Mouse (Mus musculus): ENCODE measurements at regions not wholly inside any gene's neighbourhood (a gene's known extent, or its start where the extent isn't known, plus 50 kb on each side); places are given as distances from the start of the nearest gene placed in this dataset.

DNA sequence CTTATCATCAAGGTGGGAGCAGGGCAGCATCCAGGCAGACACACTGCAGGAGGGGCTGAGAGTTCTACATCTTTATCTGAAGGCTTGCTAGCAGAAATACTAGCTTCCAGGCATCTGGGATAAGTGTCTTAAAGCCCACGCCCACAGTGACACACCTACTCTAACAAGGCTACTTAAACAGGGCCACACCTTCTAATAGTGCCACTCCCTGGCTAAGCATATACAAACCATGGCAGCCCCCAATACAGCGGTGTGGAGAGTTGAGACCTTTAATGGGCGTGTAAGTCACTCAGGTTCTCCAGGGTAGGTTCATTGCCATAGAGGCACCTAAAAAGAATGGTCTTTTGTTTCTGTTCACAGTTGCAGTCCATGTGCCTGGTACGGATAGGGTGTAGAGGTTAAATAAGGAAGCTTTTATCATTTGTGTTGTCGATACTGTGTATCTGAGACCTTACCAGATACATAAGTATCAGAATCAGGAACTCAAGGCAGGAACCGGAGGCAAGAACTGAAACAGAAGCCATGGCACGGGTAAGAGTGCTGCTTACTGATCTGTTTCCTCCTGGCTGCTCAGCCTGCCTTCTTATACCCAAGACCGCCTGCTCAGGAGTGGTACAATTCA is 69.0 kb upstream of the Atrnl1 start:
- ATAC-seq (replicated peaks; ENCODE audit: low FRiP score, low TSS enrichment, low read depth) = no peak
- Histone ChIP-seq H3K36me3 (ENCODE audit: control insufficient read depth, insufficient read depth, low read length) (no peaks in the 10 kb centered on the region), H3K4me2 (ENCODE audit: low read length) (no peak overlapping the region), H3K9me3 (ENCODE audit: control insufficient read depth, low read length) (0 out of 2 replicates have a peak, but pooled peaks cover 4% of the 10 kb centered on the region), H3K4me3 (ENCODE audit: low read depth, low read length) (no peak overlapping the region), H3K9ac (ENCODE audit: low read length) (no peak overlapping the region), H3K4me1 (replicated peaks; ENCODE audit: control insufficient read depth, insufficient read depth, low read length) (peaks cover 10% of the 10 kb centered on the region), H3K27me3 (replicated peaks; ENCODE audit: control insufficient read depth, insufficient read depth, low read length) (no peaks in the 10 kb centered on the region), H3K27ac (ENCODE audit: low read depth) (no peak overlapping the region)
- no peak for DNase-seq (ENCODE audit: low spot score)
- WGBS = 83% methylated on average over 8 of the region's 8 CpGs

DNA sequence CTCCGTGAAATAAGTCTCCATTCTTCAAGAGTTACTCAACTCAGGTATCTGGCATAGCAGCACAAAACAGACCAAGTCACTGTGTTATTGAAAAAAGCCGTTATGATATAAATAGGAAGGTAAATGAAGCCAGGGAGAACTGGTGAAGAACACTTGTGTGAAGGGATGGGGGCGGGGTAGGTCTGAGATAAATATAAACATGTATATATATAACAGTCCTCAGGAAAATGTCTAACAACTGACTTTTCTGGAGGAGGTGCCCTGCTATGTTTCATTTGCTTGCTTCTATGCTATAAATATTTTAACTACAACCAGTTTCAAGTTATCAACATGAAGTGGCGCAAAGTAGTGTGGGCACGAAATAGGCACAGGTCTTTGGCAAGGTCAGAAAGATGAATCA is 68.3 kb upstream of the Atrnl1 start:
- Histone ChIP-seq H3K4me3 (ENCODE audit: low read depth, low read length) (no peak overlapping the region), H3K9ac (ENCODE audit: low read length) (no peak overlapping the region), H3K4me1 (replicated peaks; ENCODE audit: control insufficient read depth, insufficient read depth, low read length) (peaks cover 6% of the 10 kb centered on the region), H3K36me3 (ENCODE audit: control insufficient read depth, insufficient read depth, low read length) (no peaks in the 10 kb centered on the region), H3K9me3 (ENCODE audit: control insufficient read depth, low read length) (0 out of 2 replicates have a peak, but pooled peaks cover 4% of the 10 kb centered on the region), H3K27ac (ENCODE audit: low read depth) (no peak overlapping the region), H3K4me2 (ENCODE audit: low read length) (no peak overlapping the region), H3K27me3 (replicated peaks; ENCODE audit: control insufficient read depth, insufficient read depth, low read length) (no peaks in the 10 kb centered on the region)
- DNase-seq (ENCODE audit: low spot score) (no peak), ATAC-seq (replicated peaks; ENCODE audit: low FRiP score, low TSS enrichment, low read depth) (no peak)
- 85% methylated on average over 5 of the region's 5 CpGs for WGBS

DNA sequence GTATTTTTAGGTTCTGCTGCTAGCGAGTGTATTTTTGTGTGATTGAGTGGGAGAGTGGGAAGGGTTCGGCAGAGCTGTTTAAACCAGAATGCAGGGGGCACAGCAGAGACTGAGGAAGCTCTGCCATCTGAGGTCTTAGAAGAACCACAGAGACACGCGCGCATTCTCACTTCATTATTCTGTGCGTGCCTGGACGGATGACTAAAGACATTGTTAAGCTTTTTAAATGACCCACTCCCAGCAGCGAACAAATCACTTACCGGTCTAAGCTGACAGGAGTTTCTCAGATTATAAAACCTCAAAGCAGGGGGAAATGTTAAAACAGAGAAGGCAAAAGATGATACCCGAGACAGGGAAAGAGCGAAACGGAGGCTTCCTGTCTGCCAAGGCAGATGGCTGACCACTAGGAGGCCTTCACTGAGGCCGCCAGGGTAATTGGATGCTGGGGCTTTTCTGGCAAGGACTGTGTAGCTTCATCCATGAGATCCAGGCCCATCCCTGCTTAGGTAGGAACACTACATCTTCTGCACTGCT is 67.1 kb upstream of the Atrnl1 start:
- WGBS = 30% methylated on average over 13 of the region's 13 CpGs
- Histone ChIP-seq H3K27me3 (replicated peaks; ENCODE audit: control insufficient read depth, insufficient read depth, low read length) (no peaks in the 10 kb centered on the region), H3K36me3 (ENCODE audit: control insufficient read depth, insufficient read depth, low read length) (no peaks in the 10 kb centered on the region), H3K9ac (ENCODE audit: low read length) (0 out of 2 replicates have a peak overlapping the region, but pooled peaks have one; percentile 10), H3K4me2 (ENCODE audit: low read length) (peak overlapping the region; percentile 36), H3K4me3 (ENCODE audit: low read depth, low read length) (no peak overlapping the region), H3K9me3 (ENCODE audit: control insufficient read depth, low read length) (0 out of 2 replicates have a peak, but pooled peaks cover 4% of the 10 kb centered on the region), H3K27ac (ENCODE audit: low read depth) (no peak overlapping the region; the same call in 1 of the 2 replicates), H3K4me1 (replicated peaks; ENCODE audit: control insufficient read depth, insufficient read depth, low read length) (peaks cover 4% of the 10 kb centered on the region)
- DNase-seq (ENCODE audit: low spot score) = no peak
- ATAC-seq (replicated peaks; ENCODE audit: low FRiP score, low TSS enrichment, low read depth) = no peak

DNA sequence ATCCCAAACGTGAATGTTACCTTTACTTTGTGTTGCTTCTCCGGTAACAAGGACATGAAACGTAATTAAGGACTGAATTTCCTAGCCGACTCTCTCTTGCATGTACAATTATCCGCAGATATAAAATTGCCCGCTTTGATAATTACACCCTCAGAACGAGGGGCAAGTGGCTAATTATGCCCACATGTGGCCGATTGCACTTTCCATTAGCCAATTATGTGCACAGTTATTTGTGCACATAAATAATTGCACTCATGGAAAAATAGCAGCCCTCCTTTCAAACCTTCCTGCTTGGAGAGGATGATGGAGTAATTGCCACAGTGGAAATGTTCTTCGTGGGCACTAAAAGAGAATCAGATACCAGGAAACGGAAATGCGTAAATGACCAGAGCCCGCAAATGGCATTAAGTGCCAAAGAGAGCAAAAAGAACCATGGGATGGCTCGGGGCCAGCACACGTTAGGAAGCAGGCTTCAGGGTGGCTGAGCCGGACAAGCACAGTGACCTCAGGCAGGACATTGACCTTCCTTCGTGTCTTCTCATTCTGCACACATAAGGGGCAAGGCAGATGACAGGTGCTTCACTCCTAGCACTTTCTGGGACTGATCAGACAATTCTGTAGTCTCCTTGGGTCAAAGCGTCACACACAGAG is 66.5 kb upstream of the Atrnl1 start:
- H3K4me1 ChIP-seq (replicated peaks; ENCODE audit: control insufficient read depth, insufficient read depth, low read length) = peaks cover 4% of the 10 kb centered on the region
- no peak overlapping the region for H3K27ac ChIP-seq (ENCODE audit: low read depth)
- no peaks in the 10 kb centered on the region for H3K27me3 ChIP-seq (replicated peaks; ENCODE audit: control insufficient read depth, insufficient read depth, low read length)
- DNase-seq (ENCODE audit: low spot score) = no peak
- H3K4me2 ChIP-seq (ENCODE audit: low read length) = peak overlapping the region; percentile 36; the same call in 1 of the 2 replicates
- no peak for ATAC-seq (replicated peaks; ENCODE audit: low FRiP score, low TSS enrichment, low read depth)
- H3K9ac ChIP-seq (ENCODE audit: low read length) = no peak overlapping the region
- H3K36me3 ChIP-seq (ENCODE audit: control insufficient read depth, insufficient read depth, low read length) = no peaks in the 10 kb centered on the region
- no peak overlapping the region for H3K4me3 ChIP-seq (ENCODE audit: low read depth, low read length)
- WGBS = 82% methylated on average over 17 of the region's 17 CpGs
- 0 out of 2 replicates have a peak, but pooled peaks cover 4% of the 10 kb centered on the region for H3K9me3 ChIP-seq (ENCODE audit: control insufficient read depth, low read length)

DNA sequence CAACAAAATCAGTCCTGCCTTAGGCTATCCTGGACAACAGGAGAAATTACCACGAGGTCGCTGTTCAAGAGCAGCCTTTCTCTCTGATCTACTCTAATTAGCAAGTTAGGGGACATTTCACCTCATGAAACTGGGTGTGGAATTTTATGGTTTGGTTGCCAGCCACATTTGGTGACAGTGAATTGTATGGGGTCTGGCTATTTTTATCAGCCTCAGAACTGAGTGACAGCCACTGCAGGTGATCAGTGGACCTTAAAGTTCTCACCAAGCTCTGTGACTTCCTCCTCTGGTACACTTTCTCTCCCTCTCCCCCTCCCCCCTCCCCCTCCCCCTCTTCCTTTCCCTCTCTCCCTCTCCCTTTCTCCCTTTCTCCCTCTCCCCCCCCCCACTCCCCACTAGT is 65.8 kb upstream of the Atrnl1 start:
- ATAC-seq (replicated peaks; ENCODE audit: low FRiP score, low TSS enrichment, low read depth) (no peak), DNase-seq (ENCODE audit: low spot score) (peak; percentile 38)
- Histone ChIP-seq H3K27ac (ENCODE audit: low read depth) (no peak overlapping the region), H3K4me3 (ENCODE audit: low read depth, low read length) (no peak overlapping the region), H3K4me1 (replicated peaks; ENCODE audit: control insufficient read depth, insufficient read depth, low read length) (peaks cover 4% of the 10 kb centered on the region), H3K27me3 (replicated peaks; ENCODE audit: control insufficient read depth, insufficient read depth, low read length) (no peaks in the 10 kb centered on the region), H3K9ac (ENCODE audit: low read length) (no peak overlapping the region), H3K4me2 (ENCODE audit: low read length) (no peak overlapping the region), H3K9me3 (ENCODE audit: control insufficient read depth, low read length) (0 out of 2 replicates have a peak, but pooled peaks cover 4% of the 10 kb centered on the region), H3K36me3 (ENCODE audit: control insufficient read depth, insufficient read depth, low read length) (no peaks in the 10 kb centered on the region)
- 82% methylated on average over 2 of the region's 2 CpGs for WGBS

DNA sequence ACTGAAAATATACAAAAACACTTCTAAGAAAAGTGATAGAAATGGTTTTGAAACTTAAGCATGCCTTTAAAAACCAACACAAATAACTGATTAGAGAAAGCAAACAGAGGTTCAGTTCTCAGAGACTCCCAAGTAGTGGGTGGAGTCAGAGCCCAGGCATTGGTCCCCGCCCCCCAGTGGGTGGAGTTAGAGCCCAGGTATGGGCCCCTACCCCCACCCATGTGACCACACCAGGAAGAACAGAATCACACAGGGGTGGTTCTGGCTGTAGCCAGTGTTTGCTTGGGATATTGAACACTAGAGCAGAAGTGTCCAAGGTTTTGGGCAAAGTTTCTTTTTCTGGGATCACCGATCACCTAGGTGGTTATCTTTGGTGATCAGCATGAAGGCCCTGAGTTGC is 64.8 kb upstream of the Atrnl1 start:
- Histone ChIP-seq H3K27me3 (replicated peaks; ENCODE audit: control insufficient read depth, insufficient read depth, low read length) (no peaks in the 10 kb centered on the region), H3K4me1 (replicated peaks; ENCODE audit: control insufficient read depth, insufficient read depth, low read length) (peaks cover 4% of the 10 kb centered on the region), H3K9me3 (ENCODE audit: control insufficient read depth, low read length) (0 out of 2 replicates have a peak, but pooled peaks cover 3% of the 10 kb centered on the region), H3K4me3 (ENCODE audit: low read depth, low read length) (no peak overlapping the region), H3K27ac (ENCODE audit: low read depth) (no peak overlapping the region), H3K4me2 (ENCODE audit: low read length) (no peak overlapping the region), H3K9ac (ENCODE audit: low read length) (no peak overlapping the region), H3K36me3 (ENCODE audit: control insufficient read depth, insufficient read depth, low read length) (no peaks in the 10 kb centered on the region)
- ATAC-seq (replicated peaks; ENCODE audit: low FRiP score, low TSS enrichment, low read depth) = no peak
- 71% methylated on average over 2 of the region's 2 CpGs for WGBS
- peak; percentile 43 for DNase-seq (ENCODE audit: low spot score)

DNA sequence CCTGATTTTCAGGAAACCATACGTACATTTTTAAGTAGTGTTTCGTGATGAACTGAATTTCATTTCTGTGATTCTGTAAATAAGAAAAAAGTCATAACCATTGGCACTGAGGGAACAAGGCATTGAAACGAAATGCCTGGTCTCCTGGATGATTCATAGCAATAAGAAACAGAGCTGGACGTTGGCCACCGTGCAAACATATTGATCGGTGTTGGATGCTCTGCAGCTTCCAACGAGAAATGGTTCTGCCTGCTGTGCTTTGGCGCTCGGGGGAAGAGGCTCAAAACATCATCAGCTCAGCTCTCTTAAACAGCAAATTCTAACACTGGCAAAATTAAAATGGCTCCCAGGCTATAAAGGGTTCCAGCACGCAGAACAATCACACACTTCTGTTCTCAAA is 64.3 kb upstream of the Atrnl1 start:
- H3K9ac ChIP-seq (ENCODE audit: low read length) = no peak overlapping the region
- ATAC-seq (replicated peaks; ENCODE audit: low FRiP score, low TSS enrichment, low read depth) (no peak), DNase-seq (ENCODE audit: low spot score) (peak; percentile 43)
- 75% methylated on average over 10 of the region's 10 CpGs for WGBS
- peaks cover 4% of the 10 kb centered on the region for H3K4me1 ChIP-seq (replicated peaks; ENCODE audit: control insufficient read depth, insufficient read depth, low read length)
- no peaks in the 10 kb centered on the region for H3K9me3 ChIP-seq (ENCODE audit: control insufficient read depth, low read length)
- H3K4me3 ChIP-seq (ENCODE audit: low read depth, low read length) = no peak overlapping the region
- H3K27me3 ChIP-seq (replicated peaks; ENCODE audit: control insufficient read depth, insufficient read depth, low read length) = no peaks in the 10 kb centered on the region
- no peaks in the 10 kb centered on the region for H3K36me3 ChIP-seq (ENCODE audit: control insufficient read depth, insufficient read depth, low read length)
- no peak overlapping the region for H3K27ac ChIP-seq (ENCODE audit: low read depth)
- H3K4me2 ChIP-seq (ENCODE audit: low read length) = no peak overlapping the region

DNA sequence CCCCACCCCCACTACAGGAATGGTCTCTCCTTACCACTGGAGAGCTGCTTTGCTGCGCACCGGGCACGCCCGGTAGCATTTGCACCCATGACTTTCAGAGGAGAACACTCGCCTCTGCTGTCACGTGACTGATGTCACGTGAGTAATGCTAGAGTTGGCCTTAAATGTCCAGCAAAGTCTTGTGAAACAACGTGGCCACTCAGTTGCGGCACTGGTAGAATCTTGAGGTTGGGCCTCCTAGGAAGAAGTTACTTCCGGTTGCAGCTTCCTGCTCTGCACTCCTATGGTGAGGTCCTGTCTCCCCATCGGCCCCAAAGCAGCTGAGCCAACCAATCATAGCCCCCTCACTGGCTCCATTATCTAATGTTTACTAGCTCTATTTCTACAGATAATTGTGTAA is 62.7 kb upstream of the Atrnl1 start:
- peak; percentile 44 for DNase-seq (ENCODE audit: low spot score)
- 92% methylated on average over 11 of the region's 11 CpGs for WGBS
- no peak overlapping the region for H3K4me2 ChIP-seq (ENCODE audit: low read length)

More for the DNA sequence above, 62.7 kb upstream of the Atrnl1 start:
- Histone ChIP-seq H3K27ac (ENCODE audit: low read depth) (no peak overlapping the region), H3K4me3 (ENCODE audit: low read depth, low read length) (no peak overlapping the region), H3K36me3 (ENCODE audit: control insufficient read depth, insufficient read depth, low read length) (no peaks in the 10 kb centered on the region), H3K9ac (ENCODE audit: low read length) (no peak overlapping the region), H3K4me1 (replicated peaks; ENCODE audit: control insufficient read depth, insufficient read depth, low read length) (peaks cover 7% of the 10 kb centered on the region), H3K9me3 (ENCODE audit: control insufficient read depth, low read length) (no peaks in the 10 kb centered on the region), H3K27me3 (replicated peaks; ENCODE audit: control insufficient read depth, insufficient read depth, low read length) (no peaks in the 10 kb centered on the region)
- no peak for ATAC-seq (replicated peaks; ENCODE audit: low FRiP score, low TSS enrichment, low read depth)
